Mouse (Mus musculus) megakaryocyte-erythroid progenitor cell, adult 5 weeks (primary cell): ENCODE data around the gene Sprtn. TPM values are rescaled to one million over a fixed set of nuclear protein-coding genes. Genes with fewer than 3 reads are reported as not detected.

Source experiments
- polyA plus RNA-seq: library from polyadenylated mRNA; stranded (reverse); fragments of >175 nt; gene quantifications from 2 replicates; pipeline ENCODE4 v1.2.3, GENCODE M21; 2012

Sprtn gene
- 10.3 and 12.1 TPM in 2 replicates for polyA plus RNA-seq

DNA sequence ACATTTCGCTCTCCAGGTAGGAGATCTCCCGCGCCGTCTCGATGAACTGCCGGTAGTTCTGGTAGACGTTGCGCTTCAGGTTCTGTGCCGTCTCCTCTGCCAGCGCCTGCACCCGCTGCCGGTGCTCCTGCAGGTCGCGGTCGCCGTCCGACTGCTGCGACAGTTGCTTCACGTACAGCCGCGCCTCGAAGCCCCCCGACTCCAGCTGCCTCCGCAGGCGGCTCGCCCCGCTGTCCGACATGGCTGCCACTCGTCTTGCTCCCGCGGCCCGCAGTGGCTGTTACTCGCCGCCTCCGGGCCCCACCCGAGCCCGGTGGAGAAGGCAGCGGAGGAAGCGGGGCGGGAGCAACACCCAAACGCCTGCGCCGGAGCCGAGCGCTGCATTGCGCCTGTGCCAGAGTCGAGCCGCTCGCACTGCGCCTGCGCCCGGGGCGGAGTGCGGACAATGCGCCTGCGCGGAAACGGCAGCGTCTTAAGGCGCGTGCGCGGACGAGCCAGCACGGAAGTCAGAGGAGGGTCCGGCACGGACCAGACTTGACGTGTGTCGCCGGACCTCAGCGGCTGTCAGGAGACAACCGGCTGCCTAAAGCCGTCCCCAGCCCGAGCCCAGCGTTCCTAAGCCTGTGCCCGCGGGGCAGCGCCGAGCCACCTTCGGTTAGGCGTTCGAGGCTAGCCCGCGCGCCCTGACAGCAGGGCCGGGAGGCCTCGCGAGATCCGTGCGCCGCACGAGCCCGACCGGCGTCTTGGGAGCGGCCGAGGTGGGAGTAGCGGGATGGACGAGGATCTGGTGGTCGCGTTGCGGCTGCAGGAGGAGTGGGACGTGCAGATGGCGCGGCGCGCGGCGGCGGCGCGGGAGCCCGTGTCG is at the start of gene Sprtn, which contains the start of gene Exoc8:
TSS of gene Sprtn (plus strand) at position 501 of the 865 bp plus-strand sequence.
TSS of gene Exoc8 (minus strand) at position 320 of the 865 bp plus-strand sequence.

DNA sequence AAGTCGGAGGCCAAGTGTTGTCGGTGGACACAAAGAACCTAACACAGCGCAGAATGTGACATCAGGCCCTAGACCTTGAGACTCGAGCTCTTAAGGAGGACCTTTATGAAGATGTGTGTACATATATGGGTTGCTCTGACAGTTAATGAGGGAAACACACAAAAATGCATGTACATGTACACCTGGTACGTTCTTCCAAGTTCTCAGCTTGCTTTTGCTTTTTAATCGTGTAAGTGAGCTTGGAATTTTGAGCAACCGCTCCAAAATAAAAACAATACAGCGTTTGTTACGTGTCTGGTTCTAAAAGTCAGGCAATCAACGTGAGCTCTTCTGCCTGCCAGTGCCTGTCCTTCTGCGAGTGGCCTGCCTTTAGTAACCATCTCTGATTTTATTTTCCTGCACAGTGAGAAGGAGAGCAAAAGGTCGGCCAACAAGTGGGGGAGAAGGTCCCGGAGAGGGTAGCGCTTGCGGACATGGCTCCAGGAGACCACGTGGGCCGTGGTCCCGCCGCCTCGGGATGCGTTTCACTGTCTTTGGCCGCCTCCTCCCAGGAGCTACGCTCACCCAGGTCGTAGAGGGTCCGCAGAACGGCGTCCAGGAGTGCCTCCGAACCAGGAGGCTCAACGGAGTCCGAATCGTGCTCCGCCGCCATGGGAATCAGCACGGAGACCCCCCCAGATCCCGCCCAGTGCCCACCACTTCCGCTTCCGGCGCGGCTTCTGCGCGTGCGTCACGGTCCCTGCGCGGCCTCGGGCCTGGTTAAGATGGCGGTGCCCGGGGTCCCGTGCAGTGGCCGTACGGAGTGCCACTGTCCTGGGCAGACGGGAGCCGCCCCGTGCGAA is 35.1 kb upstream of the Sprtn start, which contains the start of the genes Gnpat and 2810004N23Rik:
TSS of gene Gnpat (plus strand) at position 713 of the 842 bp plus-strand sequence.
TSS of gene 2810004N23Rik (minus strand) at position 800 of the 842 bp plus-strand sequence.

DNA sequence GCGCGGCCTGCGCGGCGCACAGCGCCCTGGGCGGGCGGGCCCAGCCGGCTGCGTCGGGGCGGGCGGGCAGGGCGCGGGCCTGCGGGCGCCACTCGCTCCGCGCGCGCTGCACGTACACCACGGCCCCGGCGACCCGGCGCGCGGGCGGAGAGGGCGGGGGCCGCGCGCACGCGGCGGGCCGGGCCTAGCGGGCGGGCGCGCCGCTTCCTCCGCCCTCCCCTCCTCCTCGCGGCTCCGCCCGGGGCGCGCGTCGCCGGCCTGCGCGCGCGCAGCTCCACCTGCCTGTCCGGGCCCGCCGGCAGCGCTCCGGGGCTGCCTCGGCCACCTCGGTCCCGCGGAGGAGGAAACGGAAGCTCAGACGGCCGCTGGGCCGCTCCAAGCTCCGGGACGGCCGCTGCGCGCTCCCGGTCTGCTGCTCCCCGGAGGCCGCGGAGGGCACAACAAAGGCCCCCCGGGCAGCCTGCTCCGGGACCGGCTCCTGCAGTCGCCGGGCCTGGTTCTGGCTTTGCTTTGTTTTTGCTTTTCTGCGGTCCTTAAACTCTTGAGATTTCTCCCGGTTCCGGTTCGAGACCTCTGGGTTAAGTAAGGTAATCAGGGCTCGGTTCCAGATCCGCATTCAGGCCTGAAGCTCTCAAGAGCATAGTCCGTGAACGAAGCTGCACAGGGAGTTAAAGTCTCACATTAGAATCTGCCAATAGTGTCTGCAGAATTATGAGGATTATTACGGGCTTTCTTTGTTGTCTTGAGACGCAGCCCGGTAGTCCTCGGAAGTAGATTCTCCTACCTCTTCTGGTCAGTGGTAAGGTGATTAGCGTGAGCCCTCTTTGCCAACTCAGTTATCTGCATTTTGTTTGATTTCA is 51.8 kb downstream of the Sprtn start, which contains the start of gene Egln1:
TSS of gene Egln1 (minus strand) at position 116 of the 860 bp plus-strand sequence.

Other genes starting within 250 kb of the Sprtn start
- 14.1 and 16.9 TPM in 2 replicates for gene 2310022B05Rik, start 234.5 kb upstream of the Sprtn start, polyA plus RNA-seq
- gene Ttc13, start 175.9 kb upstream of the Sprtn start, polyA plus RNA-seq, result 12.7 and 14.4 TPM in 2 replicates
- gene Arv1, start 175.7 kb upstream of the Sprtn start, polyA plus RNA-seq, result 9.0 and 13.0 TPM in 2 replicates
- 0.04 TPM in 1 of 2 replicates, not detected in the other for gene Fam89a, start 146.1 kb upstream of the Sprtn start, polyA plus RNA-seq
- gene Trim67, start 104.8 kb upstream of the Sprtn start, polyA plus RNA-seq, result 0.03 TPM in 1 of 2 replicates, not detected in the other
- gene Gnpat, start 34.9 kb upstream of the Sprtn start, polyA plus RNA-seq, result 79.0 and 88.4 TPM in 2 replicates
- 44.2 and 48.7 TPM in 2 replicates for gene 2810004N23Rik, start 34.8 kb upstream of the Sprtn start, polyA plus RNA-seq
- gene Exoc8, start 181 bp upstream of the Sprtn start, polyA plus RNA-seq, result 3.7 and 4.0 TPM in 2 replicates
- gene Egln1, start 51.4 kb downstream of the Sprtn start, polyA plus RNA-seq, result 15.7 and 15.9 TPM in 2 replicates
- gene Tsnax, start 115.1 kb downstream of the Sprtn start, polyA plus RNA-seq, result 25.9 and 26.2 TPM in 2 replicates
- 1.6 and 1.7 TPM in 2 replicates for gene Disc1, start 156.3 kb downstream of the Sprtn start, polyA plus RNA-seq